Mouse (Mus musculus) adipocyte (in vitro differentiated cells): ENCODE measurements around the gene Adprhl1.

Experiments
- DNase-seq: peaks from one replicate; pipeline ENCODE4 v3.0.0-alpha.2; 2016; ENCODE audit warnings: low spot score

Adprhl1 gene

DNA sequence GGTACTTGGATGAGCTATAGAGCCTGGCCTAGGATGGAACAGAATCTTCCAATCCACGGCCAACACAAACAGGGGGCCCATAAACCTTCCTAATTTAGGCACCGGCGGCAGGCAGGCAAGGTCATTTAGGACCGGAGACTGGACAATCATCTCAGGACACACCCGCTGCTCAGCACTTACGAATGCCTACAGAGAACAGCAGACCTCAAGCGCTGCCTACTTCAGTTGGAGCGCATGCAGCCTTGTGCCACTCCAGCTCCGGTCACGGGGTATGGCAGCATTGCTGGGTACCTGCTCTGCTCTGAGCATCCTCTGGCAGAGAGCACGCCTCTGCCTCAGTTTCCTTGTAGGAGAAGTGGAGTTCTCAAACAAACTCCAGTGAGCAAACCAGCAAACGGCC is 24.2 kb downstream of the Adprhl1 start:
- DNase-seq, result no peak

DNA sequence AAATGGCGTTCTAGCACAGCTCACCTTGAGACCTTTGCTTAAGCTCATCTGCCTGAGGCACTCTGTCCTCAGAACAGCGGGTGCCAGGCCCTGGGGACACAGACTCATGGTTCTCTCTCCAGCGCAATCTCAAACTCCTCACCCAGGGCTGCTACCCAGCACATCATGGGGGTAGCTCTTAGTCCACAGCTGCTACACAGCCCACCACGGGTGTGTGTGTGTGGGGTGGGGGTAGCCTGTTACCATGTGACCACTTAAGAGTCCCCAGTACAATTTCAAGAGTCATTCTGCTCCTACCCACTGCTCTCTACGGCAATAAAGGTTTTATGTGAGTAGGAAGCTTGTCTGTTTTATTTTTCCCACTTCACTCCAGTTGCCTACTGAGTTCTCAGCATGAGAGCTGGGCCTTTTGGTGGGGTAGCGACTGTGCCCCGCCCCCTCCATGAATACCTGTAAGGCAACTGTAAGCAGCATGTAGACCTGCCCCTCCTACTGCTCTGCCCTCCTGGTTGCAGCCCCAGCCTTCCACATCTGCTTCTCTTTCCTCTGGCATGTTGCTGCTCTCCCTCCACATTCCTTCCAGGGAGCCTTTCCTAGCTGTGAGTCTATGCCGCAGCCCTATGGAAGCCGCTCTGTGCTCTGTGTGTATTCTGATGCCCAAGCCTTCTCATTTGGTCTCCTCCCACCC is 24.9 kb downstream of the Adprhl1 start:
- no peak for DNase-seq

DNA sequence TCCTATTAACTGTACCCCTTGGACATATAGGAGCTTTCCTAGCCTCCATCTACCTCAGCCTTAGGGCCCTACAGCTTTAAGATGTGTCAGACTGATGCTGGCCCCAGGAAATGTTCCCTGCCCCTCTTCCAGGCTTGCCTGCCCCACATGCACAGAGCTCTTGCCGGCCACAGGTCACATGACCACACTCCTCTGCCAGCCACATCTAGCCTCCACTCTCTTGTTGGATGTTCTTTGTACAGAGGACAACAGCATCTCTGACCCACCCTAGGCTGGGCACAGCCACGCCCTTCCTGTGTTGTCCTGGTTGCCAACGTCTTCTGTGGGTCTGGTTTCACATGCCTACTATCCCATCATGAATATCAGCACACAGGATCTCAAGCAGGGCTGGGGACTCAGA is 26.8 kb downstream of the Adprhl1 start:
- DNase-seq, result no peak

DNA sequence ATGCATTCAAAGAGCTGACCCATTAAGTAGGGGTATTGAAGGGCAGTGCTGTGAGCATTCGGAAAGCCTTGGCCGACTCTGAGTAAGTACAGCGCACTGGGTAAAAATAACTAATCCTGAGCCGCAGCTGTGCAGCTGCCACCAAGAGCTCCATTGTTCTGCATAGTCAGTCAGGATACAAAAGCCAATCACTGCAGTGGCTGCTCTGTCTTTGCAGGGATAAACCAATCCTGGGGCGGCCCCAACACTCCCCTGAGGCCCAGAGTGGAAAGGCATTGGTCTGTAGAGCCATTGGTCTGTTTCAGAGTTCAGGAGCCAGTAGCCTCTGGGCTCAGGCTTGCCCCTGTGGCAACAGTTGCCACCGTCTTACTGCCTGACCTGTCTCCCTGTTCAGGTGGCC is 27.7 kb downstream of the Adprhl1 start:
- DNase-seq, result no peak

DNA sequence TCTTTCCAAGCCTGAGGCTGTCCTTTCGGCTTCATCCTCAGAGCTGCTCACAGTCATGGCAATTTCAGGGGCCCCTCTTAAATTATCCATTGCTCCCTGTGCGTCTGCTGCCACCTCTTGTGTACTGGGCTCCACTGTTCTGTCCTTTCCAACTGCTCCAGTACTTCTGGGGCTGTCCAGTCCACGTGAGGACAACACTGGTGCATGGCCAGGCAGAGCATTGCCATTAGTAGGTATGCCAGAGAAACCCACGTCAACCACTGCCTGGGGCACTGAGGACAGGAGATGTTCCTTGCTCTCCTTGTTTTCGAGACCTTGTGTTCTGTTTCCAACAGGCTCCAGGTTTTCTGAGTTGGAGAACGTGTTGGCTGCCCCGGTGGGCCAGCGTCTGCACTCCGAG is 29.5 kb downstream of the Adprhl1 start:
- no peak for DNase-seq

DNA sequence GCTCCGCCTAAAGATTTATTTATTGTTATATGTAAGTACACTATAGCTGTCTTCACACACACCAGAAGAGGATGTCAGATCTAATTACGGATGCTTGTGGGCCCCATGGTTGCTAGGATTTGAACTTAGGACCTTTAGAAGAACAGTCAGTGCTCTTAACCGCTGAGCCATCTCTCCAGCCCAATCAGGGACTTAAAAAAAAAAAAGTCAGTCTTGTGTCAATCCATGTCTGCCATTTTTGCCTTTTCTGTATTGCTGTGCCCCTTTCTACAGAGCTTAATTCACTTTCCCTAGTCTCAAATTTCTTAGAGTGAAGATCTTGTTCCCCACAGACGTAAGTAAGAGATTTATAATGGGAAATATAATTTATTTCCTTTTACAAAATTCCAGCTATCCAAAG is 35.5 kb downstream of the Adprhl1 start:
- DNase-seq, result no peak

DNA sequence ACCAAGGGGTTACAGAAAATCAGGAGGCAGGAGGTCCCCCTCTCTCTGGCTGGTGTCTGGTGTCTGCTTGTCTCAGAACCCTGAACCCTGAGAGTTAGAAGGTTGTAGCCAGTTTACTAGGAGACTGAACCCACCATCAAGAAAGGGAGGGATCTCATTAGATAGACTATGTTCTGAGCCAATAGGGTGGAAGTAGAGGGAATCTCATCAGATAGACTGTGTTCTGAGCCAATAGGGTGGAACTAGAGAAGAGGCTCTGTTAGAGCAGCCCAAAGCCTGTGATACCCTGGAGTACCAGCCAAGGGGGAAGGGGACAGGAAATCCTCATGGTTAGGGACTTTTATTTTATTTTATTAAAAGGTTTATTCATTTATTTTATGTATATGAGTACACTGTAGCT is 36.0 kb downstream of the Adprhl1 start:
- no peak for DNase-seq

DNA sequence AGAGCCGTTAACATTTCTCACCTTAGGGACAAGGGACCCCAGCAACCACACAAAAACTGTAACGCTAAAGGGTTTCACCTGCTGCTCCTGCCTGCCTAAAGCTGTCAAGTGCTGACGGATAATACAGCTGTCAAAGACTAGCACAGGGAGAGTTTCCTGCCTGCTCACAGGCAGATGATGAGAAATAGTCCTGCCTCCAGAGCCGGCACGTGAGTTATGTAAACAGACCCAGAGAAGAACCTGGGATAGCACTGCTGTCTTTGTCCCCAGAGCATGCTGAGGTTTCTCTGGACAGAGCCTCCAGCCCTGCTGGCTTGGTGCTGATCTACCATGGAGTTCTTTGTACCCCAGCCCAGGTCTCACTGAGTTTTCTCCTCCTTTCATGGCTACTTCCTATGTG is 36.9 kb downstream of the Adprhl1 start:
- no peak for DNase-seq

DNA sequence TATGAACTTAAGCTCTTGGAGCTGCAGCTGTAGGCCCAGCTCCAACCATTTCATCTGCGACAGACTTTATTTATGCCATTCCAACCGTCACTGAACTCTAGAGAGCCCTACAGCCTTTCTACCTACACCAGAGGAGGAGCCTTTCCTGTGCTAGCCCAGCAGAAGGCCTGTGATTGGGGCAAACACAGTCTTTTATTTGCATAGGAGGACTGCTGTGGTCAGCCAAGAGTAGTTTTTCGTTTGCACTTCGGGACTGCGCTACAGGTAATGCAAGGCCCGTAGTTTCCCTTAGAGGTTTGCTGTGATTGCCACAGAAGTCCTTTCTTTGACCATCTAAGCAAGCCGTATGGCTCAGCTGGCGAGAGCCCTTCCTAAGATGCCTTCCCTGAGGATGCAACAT is 37.6 kb downstream of the Adprhl1 start:
- DNase-seq, result no peak

DNA sequence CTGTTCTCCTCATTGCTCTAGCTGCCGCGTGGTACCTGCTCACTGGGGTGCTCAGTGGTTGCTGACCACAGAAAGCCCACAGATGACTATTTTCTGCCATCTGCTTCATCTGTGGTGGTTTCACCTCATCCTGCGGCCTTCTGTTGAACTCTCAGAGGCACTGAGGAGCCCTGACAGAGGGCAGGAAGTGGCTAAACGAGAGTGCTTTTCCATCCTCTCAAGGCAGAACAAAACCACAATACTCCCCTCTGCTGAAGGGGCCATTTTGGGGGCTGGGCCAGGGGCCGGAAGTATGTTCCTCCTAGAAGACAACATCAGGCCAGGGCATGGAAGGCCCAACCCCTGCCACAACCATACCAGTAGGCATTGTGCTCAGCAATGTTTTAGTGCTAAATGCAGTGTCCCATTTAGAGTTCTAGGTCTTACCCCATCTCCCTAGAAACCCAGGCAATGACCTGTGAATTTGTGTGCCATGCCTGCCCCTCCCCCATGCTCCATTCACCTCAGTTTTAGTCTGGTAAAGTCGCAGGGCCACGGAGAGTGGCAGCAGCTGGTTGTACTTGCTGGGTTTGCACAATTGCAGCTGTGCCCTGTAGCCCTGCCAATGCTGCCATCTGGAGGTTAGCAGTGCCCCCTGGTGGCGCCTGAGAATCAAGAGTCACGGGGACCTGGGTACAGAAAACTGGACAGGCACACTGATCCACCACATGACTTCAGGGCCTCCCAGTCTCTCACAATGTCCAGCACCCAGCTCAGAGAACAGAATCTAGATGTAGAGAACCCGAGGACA is 40.3 kb downstream of the Adprhl1 start:
- DNase-seq, result peak; percentile 99

DNA sequence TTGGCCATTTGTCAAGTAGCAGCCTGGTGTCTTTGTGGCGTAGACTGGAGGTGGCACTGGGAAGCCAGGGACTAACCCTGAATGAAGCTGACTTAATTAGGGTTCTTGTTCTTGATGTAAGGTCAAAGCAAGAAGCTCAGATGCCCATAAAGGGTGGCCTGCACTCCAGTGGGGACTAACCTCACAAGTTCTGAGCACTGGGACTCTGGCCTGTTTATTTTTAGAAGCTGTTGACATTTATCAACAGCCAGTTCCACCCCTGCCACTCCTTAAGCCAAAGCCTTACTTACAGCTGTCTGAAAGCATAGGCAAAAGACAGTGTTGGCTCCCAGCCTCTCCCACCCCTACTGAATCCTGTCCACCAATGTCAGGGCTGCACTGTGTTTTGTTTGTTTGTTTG is 44.2 kb downstream of the Adprhl1 start:
- DNase-seq, result peak; percentile 76

DNA sequence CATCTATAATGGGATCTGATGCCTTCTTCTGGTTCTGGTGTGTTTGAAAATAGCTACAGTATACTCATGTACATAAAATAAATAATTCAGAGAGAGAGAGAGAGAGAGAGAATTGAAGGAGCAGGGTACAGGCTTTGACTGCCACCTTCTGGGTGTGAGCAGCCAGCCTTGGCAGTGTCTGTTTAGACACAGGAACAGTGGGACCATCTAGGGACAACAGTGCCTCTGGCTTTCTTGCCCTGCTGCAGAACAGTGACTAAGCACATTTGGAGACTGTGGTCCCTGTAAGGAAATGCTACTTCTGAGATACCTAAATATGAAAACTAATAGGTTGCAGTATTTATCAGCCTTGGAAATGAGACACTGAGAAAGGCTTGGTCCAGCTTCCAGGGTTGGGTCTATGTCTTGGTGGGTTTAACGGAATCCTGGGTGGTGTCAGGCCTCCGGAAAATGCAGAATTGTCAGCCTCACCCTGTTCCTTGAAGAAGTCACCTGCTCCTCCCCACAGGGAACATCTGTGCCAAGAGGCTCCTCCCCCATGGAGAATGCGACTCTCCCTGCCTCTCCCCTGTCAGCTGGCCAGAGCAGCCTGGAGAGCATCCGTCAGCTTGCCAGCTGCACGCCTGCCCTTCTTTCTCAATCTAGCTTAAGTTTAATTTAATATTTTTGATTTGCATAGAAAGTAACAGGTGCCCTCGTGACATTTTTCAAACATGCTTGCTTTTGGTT is 45.2 kb downstream of the Adprhl1 start:
- DNase-seq, result peak; percentile 86

DNA sequence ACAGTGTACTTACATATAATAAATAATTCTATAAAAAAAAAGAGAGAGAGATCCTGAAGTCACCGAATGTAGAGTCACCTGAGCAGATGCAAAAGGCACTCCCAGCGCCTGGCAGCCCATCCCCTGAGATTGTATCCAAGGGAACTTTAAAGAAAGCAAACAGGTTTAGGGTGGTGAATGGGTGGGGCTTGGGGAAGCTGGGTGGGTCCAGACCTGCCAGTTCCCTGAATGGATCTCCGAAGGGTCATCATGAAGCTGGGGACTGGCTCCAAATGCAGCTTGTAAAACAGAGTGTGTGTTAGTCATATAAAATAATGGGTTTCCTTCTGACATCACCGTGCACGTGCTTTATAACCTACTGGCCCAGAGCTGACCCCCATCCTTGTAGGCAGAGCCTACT is 47.7 kb downstream of the Adprhl1 start:
- no peak for DNase-seq

DNA sequence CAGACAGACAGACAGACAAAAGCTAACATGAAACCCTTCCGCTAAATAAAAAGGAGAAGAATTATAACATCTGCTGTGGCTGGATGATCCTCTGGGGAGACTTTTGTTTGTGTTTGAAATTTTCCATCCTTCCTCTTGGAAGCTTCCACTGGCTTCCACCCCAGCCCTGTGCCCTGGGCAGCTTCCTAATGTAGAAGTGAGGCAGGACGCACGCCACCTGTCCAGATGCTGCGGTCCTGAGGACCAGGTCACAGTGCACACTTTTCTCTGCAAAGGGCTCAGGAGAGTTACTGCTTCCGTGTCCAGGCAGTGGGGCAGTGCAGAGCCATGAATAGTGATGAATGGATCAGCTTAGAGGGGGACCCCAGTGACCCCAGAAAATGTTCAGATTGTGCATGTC is 48.7 kb downstream of the Adprhl1 start:
- no peak for DNase-seq

DNA sequence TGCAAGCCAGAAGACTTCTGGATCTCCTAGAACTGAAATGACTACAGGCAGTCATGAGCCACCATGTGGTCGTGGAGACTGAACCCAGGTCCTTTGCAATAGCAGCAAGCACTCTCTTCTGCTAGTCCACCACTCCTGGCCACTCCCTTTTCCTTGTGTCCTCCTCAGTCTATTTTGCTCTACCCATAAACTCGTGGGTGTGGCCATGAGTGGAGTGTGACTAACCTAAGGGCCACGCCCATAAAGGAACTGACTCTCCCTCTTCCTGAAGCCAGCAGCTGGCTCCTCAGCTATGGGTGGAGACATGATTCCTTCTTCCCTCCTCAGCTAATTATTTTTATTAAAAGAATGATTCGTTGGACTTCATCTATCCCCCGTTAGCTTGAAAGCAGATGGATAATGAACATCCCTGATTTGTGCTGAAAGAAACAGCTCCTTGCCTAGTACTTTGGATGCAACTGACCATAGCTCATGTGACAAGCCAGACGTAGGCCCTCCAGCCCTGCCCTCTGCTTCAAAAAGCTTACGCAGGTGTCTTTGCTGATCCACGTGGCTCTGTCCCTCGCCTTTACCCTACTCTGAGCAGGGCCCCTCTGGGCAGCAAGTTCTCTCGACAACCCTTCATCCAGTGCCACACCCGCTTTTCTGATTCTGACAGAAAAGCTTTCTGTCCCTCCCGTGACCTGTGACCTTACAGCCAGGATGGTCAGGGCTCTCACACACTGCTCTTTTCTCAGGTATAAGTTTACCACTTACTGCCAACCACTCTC is 49.4 kb downstream of the Adprhl1 start:
- DNase-seq, result peak; percentile 63

DNA sequence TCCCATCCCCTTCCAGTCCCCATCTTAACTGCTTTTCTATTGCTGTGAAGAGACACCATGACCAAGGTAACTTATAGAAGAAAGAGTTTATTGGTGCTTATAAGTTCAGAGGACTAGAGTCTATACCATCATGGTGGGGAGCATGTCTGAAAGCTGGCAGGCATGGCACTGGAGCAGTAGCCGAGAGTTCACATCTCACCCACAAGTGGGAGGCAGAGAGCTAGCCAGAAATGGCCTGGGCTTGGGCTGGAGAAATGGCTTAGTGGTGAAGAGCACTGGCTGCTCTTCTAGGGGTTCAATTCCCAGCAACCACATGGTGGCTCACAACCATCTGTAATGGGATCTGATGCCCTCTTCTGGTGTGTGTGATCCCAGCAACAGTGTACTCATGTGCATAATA is 50.5 kb downstream of the Adprhl1 start:
- no peak for DNase-seq

DNA sequence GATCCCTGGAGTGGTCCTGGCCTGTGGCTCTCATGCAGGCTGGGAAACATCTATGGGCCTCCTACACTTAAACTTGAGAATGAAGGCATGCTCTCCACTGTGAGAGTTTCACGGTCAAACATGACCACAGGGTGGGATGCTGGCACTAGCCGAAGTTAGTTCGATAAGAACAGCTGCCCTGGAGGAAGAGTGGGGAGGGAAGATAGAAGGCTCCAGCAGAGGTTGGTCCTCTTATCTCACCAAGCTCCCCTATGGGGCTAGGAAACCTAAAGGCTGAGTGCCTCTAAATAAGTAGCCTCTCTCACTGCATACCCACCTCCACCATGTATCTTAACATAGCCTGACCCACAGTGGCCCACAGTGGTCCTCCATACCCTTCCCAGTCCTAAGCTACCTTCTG is 51.2 kb downstream of the Adprhl1 start:
- DNase-seq, result no peak

DNA sequence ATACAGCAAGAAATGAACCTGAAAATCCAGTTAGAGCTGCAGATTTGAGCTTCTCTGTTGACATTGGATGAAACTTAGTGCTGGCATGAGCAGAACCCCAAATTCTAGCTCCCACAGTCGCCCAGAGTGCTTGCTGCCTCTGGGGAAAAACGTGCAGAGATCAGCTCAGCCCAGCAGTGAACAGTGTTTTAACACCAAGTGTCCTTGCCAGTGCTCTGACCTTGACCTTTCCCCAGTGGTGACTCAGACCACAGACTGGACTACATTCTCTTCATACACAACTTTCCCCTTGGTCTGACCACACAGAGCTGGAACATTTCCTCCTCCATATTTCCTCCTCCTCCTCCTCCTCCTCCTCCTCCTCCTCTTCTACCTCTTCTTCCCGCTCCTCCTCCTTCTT is 51.9 kb downstream of the Adprhl1 start:
- DNase-seq, result no peak

DNA sequence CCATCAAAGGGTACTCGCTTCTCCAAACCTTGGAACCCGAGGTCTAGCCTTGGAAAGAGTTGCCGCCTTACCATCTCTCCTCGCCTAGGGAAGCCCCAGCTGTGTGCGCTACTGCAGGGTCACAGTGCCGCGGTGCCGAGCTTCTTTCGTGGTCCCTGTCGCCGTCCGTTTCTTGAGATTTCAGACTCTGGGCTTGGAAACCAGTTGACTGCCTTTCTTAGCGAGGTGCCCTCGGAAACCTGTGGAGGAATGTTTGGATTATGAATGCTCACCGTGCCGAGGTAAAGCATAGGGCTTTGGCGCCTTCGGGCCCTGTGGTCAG is 53.0 kb downstream of the Adprhl1 start:
- DNase-seq, result no peak

DNA sequence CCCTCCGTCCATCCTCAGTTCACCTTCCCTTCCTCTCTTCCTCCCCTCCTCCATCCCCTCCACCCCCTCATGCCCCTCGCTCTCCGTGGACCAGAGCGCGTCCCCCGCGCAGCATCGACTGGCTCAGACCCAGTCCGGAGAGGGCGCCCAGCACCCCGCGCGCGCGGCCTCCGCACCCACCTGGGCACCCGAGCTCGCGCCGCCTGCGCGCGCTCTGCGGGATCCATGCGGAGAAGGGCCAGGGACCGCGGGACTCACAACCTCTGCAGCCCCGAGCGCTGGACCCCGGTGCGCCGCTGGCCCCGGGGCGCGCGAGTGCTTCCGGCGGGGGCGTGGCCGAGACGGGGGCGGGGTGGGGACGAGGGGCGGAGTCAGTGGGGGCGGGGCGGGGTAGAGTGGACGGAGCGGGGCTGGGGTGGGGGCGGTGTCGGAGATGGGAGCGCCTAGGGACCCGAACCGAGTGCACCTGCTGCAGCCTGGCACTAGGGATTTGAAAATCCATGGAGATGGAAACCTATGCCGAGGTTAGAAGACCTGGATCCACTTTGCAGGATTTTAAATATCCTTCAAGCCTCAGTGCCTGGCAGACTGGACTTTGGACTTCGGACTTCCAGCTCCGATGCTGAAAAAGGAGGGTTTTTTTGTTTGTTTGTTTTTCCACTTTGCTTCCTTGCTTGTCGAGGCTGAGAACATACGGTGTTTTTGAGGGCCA is 53.5 kb downstream of the Adprhl1 start, which contains the start of gene Grtp1:
TSS of gene Grtp1 (minus strand) at position 320 of the 712 bp plus-strand sequence.
- no peak for DNase-seq

DNA sequence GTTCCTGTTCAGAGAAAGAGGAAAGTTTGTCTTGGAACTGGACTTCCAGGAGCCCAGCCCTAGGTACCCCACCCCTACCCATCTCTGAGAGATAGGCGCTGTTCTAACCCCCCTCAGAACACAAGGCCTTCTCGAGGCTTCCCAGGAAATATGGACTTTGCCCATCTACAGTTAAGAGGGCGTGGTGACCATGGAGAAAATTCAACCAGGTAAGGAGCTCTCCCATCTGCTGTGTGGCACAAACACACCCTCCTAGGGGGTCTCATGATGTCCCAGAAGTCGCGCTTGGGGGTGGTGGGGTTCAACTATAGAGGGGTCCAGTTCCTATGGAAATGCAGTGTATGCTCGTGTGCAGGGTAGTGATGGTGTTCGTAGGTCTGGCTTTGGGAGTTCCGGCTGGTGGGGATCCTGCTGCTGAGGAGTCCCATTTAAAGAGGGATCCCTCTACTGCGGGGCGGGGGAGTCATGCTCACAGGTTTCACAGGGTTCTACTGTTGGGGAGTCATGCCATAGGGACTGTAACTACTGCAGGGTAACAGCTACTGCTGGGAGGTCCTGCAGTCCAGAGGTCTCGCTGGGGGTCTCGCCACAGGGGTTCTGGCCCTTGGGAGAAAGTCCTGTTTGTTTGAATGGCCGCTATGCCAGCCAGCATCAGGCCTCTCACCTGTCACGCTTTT is 54.4 kb downstream of the Adprhl1 start:
- no peak for DNase-seq
